Mouse (Mus musculus) embryonic fibroblast, embryonic 13.5 days (primary cell): ENCODE results near the gene Extl2.

ENCODE experiments used
- CTCF ChIP-seq: IDR thresholded peaks from 2 replicates; pipeline ENCODE4 v1.5.1; 2011; ENCODE audit warnings: mild to moderate bottlenecking, control low read depth, low read length, moderate library complexity, borderline replicate concordance; ENCODE audit not compliant: insufficient read depth
- POLR2A ChIP-seq: IDR thresholded peaks from 2 replicates; pipeline ENCODE4 v1.6.1; 2011; ENCODE audit warnings: low read depth, mild to moderate bottlenecking, control low read depth, low read length, moderate library complexity

DNA sequence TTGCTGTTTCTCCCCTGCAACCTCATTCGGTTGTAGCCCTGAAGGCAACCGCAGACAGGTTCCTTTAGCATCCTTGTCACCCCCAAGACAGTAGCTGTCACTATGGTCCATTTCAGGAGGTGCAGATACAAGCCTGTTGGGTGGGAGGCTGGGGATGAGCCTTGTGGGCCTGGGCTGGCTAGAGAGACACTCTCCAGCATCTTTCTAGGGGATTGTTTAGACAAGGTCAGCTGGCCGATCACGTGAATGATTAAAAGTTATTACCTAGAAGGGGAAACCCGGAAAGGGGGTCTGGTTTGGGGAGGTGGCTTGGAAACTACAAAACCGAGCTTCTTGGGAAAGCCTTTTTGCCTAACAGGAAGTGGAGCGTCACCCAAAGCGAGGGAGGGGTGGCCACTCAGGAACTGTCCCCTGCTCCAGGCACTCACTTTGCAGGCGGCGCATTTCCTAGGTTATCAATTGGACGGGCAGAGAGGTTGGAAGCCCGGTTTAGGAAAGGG, 729 bp downstream of the Extl2 start:
- TF ChIP-seq POLR2A (peak; percentile 46), CTCF (no peak)
